Mouse (Mus musculus): Measurements from ENCODE around the gene Adipoq.

DNA sequence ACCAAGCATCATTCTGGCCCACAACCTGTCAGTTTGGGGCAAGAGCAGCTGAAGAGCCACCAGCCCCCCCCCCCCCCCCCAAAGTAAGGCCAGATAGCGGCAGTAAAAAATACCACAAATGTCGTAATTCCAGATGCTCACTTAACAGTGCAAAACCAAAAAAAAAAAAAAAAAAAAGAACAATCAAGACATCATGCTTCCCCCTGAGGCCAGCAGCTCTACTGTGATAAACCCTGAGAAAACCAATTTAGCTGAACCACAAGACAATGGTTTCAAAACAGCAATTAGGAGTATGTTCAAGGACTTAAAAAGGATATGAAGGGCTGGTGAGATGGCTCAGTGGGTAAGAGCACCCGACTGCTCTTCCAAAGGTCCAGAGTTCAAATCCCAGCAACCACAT, 15.8 kb downstream of the Adipoq start:
- TF ChIP-seq CTCF (IDR thresholded peaks at IDR 0.05; ENCODE audit: low read depth, low read length), result no peak
- no peak for TF ChIP-seq TAL1 (conservative IDR thresholded peaks at IDR 0.05; ENCODE audit: low read depth, low read length)
